Mouse (Mus musculus) embryonic facial prominence, embryonic 10.5 days (tissue): Measurements from ENCODE around the gene Vac14. TPM values are rescaled to one million over a fixed set of nuclear protein-coding genes. Genes with fewer than 3 reads are reported as not detected.

Source experiments
- DNase-seq: peaks from one replicate; pipeline ENCODE4 v3.0.0-alpha.2; 2017; ENCODE audit warnings: low spot score
- H3K27ac ChIP-seq: fragments of 300-500 bp; sonication (generic); replicated peaks from 2 replicates; pipeline ENCODE4 v1.5.1; 2016; ENCODE audit warnings: mild to moderate bottlenecking
- H3K27me3 ChIP-seq: fragments of 300-500 bp; sonication (generic); replicated peaks from 2 replicates; pipeline ENCODE4 v1.6.1; 2016; ENCODE audit warnings: low read depth, mild to moderate bottlenecking; ENCODE audit not compliant: poor library complexity, severe bottlenecking
- H3K36me3 ChIP-seq: fragments of 300-500 bp; sonication (generic); replicated peaks from 2 replicates; pipeline ENCODE4 v1.6.1; 2016; ENCODE audit warnings: mild to moderate bottlenecking, moderate library complexity
- H3K4me1 ChIP-seq: fragments of 300-500 bp; sonication (generic); 2 replicates; pipeline ENCODE4 v1.6.1; 2016
- H3K4me3 ChIP-seq: fragments of 300-500 bp; sonication (generic); 2 replicates; pipeline ENCODE4 v1.5.1; 2016; ENCODE audit warnings: mild to moderate bottlenecking, moderate library complexity
- H3K9me3 ChIP-seq: fragments of 300-500 bp; sonication (generic); 2 replicates; pipeline ENCODE4 v1.6.1; 2016; ENCODE audit warnings: mild to moderate bottlenecking
- WGBS: fragments of 180-500 bp; shearing (Covaris S2); methylation state at CpG from one replicate; pipeline ENCODE4 v1.1.7; 2016; 5-methylcytosine and 5-hydroxymethylcytosine counted together
- polyA plus RNA-seq: library from polyadenylated mRNA; unstranded; fragments of >200 nt; fragmentation: Nextera tagmentation; extraction: Ambion mirVana; gene quantifications from 2 replicates; pipeline ENCODE4 v1.2.1, GENCODE M21; 2016

Vac14 gene
- polyA plus RNA-seq, 1 experiment from 2014 or later = 26.2 TPM

- H3K36me3 ChIP-seq = peaks cover 59% of the 10 kb centered on the region
- WGBS = 83% methylated on average over 15 of the region's 15 CpGs
- no peak overlapping the region for H3K4me3 ChIP-seq
- no peaks in the 10 kb centered on the region for H3K9me3 ChIP-seq
- H3K4me1 ChIP-seq = peaks cover 61% of the 10 kb centered on the region
- no peaks in the 10 kb centered on the region for H3K27me3 ChIP-seq
- no peak for DNase-seq
- H3K27ac ChIP-seq = 0 out of 2 replicates have a peak overlapping the region, but pooled peaks have one; percentile 12
Observed at GRCm38 (mm10) chr8:110714827-110715519, 96.6 kb downstream of the Vac14 start.

DNA sequence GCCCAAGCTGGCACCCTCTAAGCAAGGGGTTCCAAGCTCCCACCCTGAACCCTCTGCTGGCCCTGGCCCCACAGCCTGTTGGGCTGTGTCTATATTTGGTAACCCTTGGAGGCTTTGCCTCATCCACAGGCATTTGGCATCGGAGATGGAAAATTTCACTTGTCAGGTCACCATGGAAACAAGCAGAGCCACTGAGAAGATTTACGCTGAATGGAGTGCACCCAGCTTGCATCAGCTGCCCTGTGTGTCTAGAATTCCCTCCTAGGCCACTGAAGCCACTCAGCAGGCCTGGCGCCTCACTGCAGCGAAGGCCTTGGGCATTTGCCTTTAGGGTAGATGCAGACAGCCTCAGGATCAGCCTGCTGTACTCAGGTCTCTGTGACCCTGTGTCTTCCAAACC lies 97.7 kb downstream of the Vac14 start:
- H3K27ac ChIP-seq = 0 out of 2 replicates have a peak overlapping the region, but pooled peaks have one; percentile 7
- no peak for DNase-seq
- WGBS = 88% methylated on average over 4 of the region's 4 CpGs
- H3K36me3 ChIP-seq = peaks cover 48% of the 10 kb centered on the region
- H3K4me1 ChIP-seq = peaks cover 62% of the 10 kb centered on the region
- H3K27me3 ChIP-seq = no peaks in the 10 kb centered on the region
- H3K4me3 ChIP-seq = no peak overlapping the region
- H3K9me3 ChIP-seq = no peaks in the 10 kb centered on the region

DNA sequence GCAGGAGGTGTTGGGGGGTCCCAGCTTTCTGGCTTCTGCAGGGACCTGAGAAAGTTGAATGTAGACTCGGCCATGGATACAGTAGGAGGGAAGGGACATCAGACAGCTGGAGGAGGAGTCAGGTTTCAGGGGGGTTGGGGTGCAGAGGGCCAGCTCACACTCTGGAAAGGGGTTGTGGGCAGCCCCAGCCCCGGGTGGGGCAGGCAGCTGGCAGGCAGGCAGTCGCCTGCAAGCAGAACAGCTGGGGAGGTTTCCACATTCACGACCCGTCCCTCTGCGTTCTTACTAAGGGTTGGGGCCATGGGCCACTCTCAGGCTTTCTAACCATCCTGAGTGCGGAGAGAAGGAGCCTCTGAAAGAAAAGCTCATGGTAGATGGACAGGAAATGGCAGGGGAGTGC lies 98.7 kb downstream of the Vac14 start:
- H3K36me3 ChIP-seq = peaks cover 38% of the 10 kb centered on the region
- 0 out of 2 replicates have a peak overlapping the region, but pooled peaks have one; percentile 51 for H3K27ac ChIP-seq
- no peak overlapping the region for H3K4me3 ChIP-seq
- no peaks in the 10 kb centered on the region for H3K27me3 ChIP-seq
- no peak for DNase-seq
- 69% methylated on average over 7 of the region's 7 CpGs for WGBS
- peaks cover 62% of the 10 kb centered on the region for H3K4me1 ChIP-seq
- H3K9me3 ChIP-seq = no peaks in the 10 kb centered on the region

DNA sequence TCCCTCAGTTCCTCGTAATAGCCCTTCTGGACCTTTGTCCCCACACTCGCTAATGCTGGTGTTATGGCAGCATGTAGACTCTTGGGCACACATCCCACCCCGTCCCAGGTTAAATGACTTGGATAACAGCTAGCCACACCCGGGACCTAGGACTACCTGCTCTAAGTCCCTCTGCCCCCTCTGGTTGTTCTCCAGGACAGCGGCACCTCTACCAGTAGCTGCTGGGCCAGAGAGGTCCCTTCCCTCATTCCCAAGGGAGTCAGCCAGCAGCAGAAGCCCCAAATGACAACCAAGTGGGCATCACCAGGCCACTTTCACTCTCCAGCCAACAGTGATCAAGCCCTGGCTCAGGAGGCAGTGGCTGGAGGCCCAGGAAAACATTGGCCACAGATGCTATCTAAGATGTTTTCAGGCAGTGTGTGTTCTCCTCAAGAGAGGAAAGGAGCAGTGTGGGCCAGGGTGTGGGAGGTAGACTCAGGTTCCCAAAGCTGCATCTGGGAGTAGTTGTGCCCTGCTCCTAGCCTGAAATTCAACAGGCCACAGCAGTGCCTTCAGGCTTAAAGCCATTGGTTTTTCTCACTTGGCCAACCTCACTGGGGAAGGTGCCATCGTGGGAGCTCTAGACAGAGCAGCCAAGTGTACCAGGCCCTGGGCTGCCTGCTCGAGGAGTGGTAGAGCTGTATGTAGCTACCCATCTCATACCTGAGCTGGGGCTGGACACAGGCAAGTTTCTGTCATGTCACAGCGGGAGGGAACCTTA lies 100.0 kb downstream of the Vac14 start:
- Histone ChIP-seq H3K36me3 (peaks cover 29% of the 10 kb centered on the region), H3K9me3 (no peaks in the 10 kb centered on the region), H3K4me1 (peaks cover 70% of the 10 kb centered on the region), H3K4me3 (no peak overlapping the region), H3K27ac (peak overlapping the region; percentile 94), H3K27me3 (no peaks in the 10 kb centered on the region)
- WGBS = 86% methylated on average over 8 of the region's 8 CpGs
- no peak for DNase-seq

DNA sequence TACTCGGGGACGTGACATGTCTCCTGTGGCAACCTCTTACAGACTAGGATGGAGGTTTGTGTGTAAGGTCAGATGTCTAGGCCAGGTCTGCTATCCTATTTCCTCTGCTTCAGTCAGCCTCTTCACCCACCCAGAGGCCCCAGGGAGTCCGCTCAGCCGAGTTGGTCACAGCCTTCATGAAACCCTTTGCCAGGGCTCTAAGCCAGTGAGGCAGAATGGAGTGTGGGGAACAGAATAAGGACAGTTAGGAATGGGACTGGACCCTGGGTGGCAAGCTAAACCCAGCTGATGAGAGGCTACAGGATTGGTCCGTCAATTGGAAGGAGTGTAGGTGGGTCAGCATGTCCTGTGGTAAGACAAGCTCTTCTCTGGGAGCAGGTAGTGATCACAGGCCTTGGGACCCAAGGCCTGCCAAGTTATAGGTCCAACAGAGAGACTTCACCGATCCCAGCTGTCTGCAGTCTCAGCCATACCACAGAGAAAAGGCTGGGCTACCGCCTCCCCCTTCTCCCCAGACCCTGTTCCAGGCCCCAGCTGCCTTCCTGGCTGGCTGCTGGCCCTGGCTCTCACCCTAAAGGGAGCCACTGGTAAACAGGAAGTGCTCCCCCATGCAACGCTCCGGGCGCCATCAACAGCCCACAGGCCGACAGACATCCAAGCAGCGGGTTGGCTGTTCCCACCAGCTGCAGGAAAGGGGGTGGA lies 100.7 kb downstream of the Vac14 start:
- peak overlapping the region; percentile 94 for H3K27ac ChIP-seq

GRCm38 (mm10) chr8:110719898-110720653 lies 101.7 kb downstream of the Vac14 start:
- peaks cover 86% of the 10 kb centered on the region for H3K4me1 ChIP-seq
- peak overlapping the region; percentile 94 for H3K27ac ChIP-seq
- H3K4me3 ChIP-seq = peak overlapping the region; percentile 89; the same call in 1 of the 2 replicates
- H3K27me3 ChIP-seq = no peaks in the 10 kb centered on the region
- DNase-seq = no peak
- H3K36me3 ChIP-seq = peaks cover 33% of the 10 kb centered on the region
- H3K9me3 ChIP-seq = no peaks in the 10 kb centered on the region
- WGBS = 51% methylated on average over 6 of the region's 6 CpGs

More for the DNA sequence above, 100.7 kb downstream of the Vac14 start:
- DNase-seq = peak; percentile 44
- Histone ChIP-seq H3K9me3 (no peaks in the 10 kb centered on the region), H3K4me3 (peak overlapping the region; percentile 13; the same call in 1 of the 2 replicates), H3K4me1 (peaks cover 77% of the 10 kb centered on the region), H3K27me3 (no peaks in the 10 kb centered on the region), H3K36me3 (peaks cover 29% of the 10 kb centered on the region)
- 42% methylated on average over 12 of the region's 12 CpGs for WGBS

DNA sequence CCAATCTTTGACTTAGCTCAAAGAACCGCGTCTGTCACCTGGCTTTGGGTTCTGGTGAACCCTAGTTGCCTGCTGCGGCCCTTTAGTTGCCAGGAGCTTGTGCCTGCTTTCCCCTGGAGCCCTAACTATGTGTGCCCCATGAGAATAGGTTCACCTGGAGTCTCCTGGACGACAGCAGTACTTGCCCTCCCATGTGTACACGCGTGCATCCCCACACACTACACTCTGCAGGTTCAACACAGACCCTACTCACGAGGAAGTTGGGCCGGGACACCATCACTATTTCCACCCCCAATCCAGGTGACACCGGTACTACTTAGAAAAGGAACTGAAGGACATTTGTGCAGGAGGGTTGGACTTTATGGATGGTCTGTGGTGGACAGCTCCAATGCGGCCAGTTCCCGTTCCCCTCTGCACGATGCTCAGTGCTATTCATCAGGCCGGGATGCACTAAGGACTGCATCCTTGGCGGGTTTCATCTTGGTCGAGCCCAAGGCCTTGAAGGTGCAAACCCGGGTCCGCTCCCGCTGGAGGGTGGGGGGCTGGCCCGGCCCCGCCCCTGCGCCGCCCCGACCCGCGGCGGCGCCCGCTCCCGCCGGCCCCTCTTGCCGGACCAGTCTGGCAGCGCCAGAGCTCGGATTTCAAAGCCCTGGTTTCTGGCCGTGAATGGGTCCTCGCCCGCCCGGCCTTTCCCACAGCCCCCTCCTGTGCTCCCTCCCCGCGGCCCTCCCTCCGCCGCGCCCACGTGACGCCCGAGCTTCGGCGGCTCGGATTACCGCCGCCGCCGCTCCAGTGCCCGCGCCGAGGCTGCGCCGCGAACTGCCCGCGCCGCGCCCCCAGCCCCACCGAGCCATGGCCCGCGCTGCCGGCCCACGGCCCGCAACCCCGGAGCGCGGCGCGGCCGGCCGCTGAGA lies 102.6 kb downstream of the Vac14 start, which contains the start of gene Mtss1l:
Gene Mtss1l (plus strand): TSS at position 792 of the 914 bp plus-strand sequence.
- Histone ChIP-seq H3K27me3 (no peaks in the 10 kb centered on the region), H3K36me3 (peaks cover 34% of the 10 kb centered on the region), H3K9me3 (no peaks in the 10 kb centered on the region), H3K4me1 (peaks cover 90% of the 10 kb centered on the region), H3K27ac (peak within 1 kb of the TSS; percentile 94), H3K4me3 (peak within 1 kb of the TSS; percentile 89)
- DNase-seq = peak; percentile 95
- 3% methylated on average over 75 of the region's 75 CpGs for WGBS

DNA sequence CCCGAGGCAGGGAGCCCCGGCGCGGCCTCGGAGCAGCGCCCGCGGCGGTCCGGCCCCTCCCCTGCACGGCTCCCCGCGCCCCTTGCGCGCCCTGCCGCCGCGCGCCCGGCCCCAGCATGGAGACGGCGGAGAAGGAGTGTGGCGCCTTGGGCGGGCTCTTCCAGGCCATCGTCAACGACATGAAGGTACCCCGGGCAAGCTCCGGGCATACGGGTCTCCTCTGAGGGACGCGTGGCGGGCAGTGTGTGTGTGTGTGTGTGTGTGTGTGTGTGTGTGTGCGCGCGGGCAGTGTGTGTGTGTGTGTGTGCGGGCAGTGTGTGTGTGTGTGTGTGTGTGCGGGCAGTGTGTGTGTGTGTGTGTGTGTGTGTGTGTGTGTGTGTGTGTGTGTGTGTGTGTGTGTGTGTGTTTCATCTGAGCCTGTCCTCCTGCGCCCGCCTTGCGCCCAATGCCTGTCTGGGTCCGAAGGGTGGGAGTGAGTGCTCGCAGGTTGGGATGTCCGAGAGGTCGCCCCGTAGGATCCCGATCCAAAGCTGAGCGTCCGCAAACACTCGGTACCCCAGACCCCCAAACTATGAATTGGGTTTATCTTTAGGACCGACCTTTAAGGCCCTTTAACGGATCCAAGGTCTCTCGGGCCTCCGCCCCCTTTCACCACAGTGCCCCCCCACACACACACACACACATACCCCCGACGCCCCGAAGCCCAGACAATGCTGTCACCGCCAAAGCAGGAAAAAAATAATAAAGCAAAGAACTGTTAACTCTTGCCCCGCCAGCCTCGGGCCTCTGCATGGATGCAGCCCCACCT lies 103.4 kb downstream of the Vac14 start:
- H3K4me3 ChIP-seq = peak overlapping the region; percentile 89
- H3K27ac ChIP-seq = peak overlapping the region; percentile 94
- no peaks in the 10 kb centered on the region for H3K9me3 ChIP-seq
- H3K4me1 ChIP-seq = peaks cover 89% of the 10 kb centered on the region
- H3K27me3 ChIP-seq = no peaks in the 10 kb centered on the region
- peak; percentile 50 for DNase-seq
- peaks cover 38% of the 10 kb centered on the region for H3K36me3 ChIP-seq
- 3% methylated on average over 55 of the region's 59 CpGs for WGBS

- H3K9me3 ChIP-seq = no peaks in the 10 kb centered on the region
- H3K36me3 ChIP-seq = peaks cover 45% of the 10 kb centered on the region
- no peaks in the 10 kb centered on the region for H3K27me3 ChIP-seq
- peak overlapping the region; percentile 89 for H3K4me3 ChIP-seq
- H3K4me1 ChIP-seq = peaks cover 88% of the 10 kb centered on the region
- H3K27ac ChIP-seq = peak overlapping the region; percentile 94
- DNase-seq = no peak
- 56% methylated on average over 11 of the region's 11 CpGs for WGBS
Observed at GRCm38 (mm10) chr8:110722414-110723011, 104.1 kb downstream of the Vac14 start.

DNA sequence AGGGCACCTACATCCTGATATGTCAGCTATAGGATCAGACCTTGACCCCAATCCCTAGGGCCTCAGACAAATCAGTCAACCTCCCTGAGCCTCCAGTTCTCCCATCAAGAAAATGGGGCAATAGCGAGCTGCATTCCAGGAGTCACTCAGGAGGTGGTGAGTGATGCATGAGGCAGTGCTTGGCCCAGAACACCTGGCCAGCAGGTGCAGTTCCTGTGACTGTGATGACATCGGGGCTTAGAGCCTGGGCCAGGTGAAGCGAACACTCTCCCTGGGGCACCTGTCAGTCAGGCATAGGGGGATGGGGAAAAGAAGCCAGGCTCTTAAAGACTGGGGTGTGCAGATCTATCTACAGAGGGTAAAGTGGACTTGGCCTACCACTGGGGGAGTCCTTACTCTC lies 106.1 kb downstream of the Vac14 start:
- Histone ChIP-seq H3K27ac (peak overlapping the region; percentile 63), H3K4me3 (peak overlapping the region; percentile 23; the same call in 1 of the 2 replicates), H3K9me3 (no peaks in the 10 kb centered on the region), H3K4me1 (peaks cover 72% of the 10 kb centered on the region), H3K36me3 (peaks cover 65% of the 10 kb centered on the region), H3K27me3 (no peaks in the 10 kb centered on the region)
- DNase-seq = no peak
- 69% methylated on average over 3 of the region's 3 CpGs for WGBS
